Mouse (Mus musculus) testis, adult 2 months (tissue): ENCODE results near the gene Timm13. TPM values are rescaled to one million over a fixed set of nuclear protein-coding genes. Genes with fewer than 3 reads are reported as not detected.

Source experiments
- H3K27ac ChIP-seq: fragments of 200-500 bp; 2 replicates; pipeline ENCODE4 v1.5.1; 2012; ENCODE audit warnings: low read depth, low read length; ENCODE audit not compliant: control insufficient read depth, insufficient read depth
- H3K27me3 ChIP-seq: fragments of 200-500 bp; 2 replicates; pipeline ENCODE4 v1.6.1; 2012; ENCODE audit warnings: mild to moderate bottlenecking, low read length, moderate library complexity; ENCODE audit not compliant: control insufficient read depth, insufficient read depth
- H3K36me3 ChIP-seq: fragments of 200-500 bp; 2 replicates; pipeline ENCODE4 v1.6.1; 2012; ENCODE audit warnings: mild to moderate bottlenecking, low read length; ENCODE audit not compliant: control insufficient read depth, insufficient read depth
- H3K4me1 ChIP-seq: fragments of 200-500 bp; 2 replicates; pipeline ENCODE4 v1.6.1; 2012; ENCODE audit warnings: low read length; ENCODE audit not compliant: control insufficient read depth, insufficient read depth
- H3K4me3 ChIP-seq: fragments of 200-500 bp; 2 replicates; pipeline ENCODE4 v1.5.1; 2012; ENCODE audit warnings: low read depth, mild to moderate bottlenecking, low read length, moderate library complexity, mixed read lengths; ENCODE audit not compliant: control insufficient read depth
- CTCF ChIP-seq: fragments of 200-500 bp; IDR thresholded peaks from 2 replicates; pipeline ENCODE4 v1.5.1; 2012; ENCODE audit warnings: low read depth, mild to moderate bottlenecking, inconsistent platforms, low read length, moderate library complexity; ENCODE audit not compliant: control insufficient read depth, insufficient read depth, insufficient replicate concordance
- POLR2A ChIP-seq: fragments of 200-500 bp; IDR thresholded peaks from 2 replicates; pipeline ENCODE4 v1.6.1; 2012; ENCODE audit warnings: low read depth, mild to moderate bottlenecking, inconsistent platforms, low read length, moderate library complexity; ENCODE audit not compliant: control insufficient read depth
- polyA plus RNA-seq: library from polyadenylated mRNA; depleted of rRNA; stranded (reverse); fragments of >200 nt; gene quantifications from 2 replicates; pipeline ENCODE4 v1.2.3, GENCODE M21; 2012

Gene Timm13
- polyA plus RNA-seq, 1 experiment = 76.7 TPM

- TF ChIP-seq CTCF = no peak
- no peak for TF ChIP-seq POLR2A
- no peak overlapping the region for H3K4me3 ChIP-seq
- H3K36me3 ChIP-seq = no peaks in the 10 kb centered on the region
- peaks cover 44% of the 10 kb centered on the region for H3K4me1 ChIP-seq
- H3K27ac ChIP-seq = no peak overlapping the region
- no peaks in the 10 kb centered on the region for H3K27me3 ChIP-seq
Measured at GRCm38 (mm10) chr10:80932700-80933420, 32.1 kb upstream of the Timm13 start.

- H3K27ac ChIP-seq = no peak overlapping the region
- peak overlapping the region; percentile 61 for H3K4me3 ChIP-seq
- H3K36me3 ChIP-seq = no peaks in the 10 kb centered on the region
- TF ChIP-seq POLR2A (no peak), CTCF (no peak)
- no peaks in the 10 kb centered on the region for H3K27me3 ChIP-seq
- H3K4me1 ChIP-seq = peaks cover 41% of the 10 kb centered on the region
Measured at GRCm38 (mm10) chr10:80932206-80932605, 31.4 kb upstream of the Timm13 start.

DNA sequence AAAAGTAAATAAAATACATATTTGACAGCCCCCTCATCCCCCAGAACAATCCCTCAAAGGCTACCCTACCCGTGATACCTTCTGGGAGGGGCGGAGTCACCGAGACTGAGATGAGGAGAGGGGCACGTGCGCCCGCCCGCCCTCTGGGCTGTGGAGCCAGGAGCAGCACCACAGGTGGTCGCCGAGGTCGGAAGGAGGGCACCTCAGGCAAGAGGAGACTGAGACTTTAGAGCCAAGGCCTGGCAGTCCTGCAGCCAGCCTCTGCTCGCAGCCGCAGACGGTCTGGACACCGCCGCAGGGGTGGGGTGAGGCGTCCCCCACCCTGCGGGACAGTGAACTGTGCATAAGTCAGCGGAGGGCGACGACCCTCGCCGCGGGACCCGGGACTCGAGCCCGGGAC is 30.9 kb upstream of the Timm13 start:
- Histone ChIP-seq H3K27me3 (no peaks in the 10 kb centered on the region), H3K4me1 (peaks cover 41% of the 10 kb centered on the region), H3K4me3 (peak overlapping the region; percentile 61), H3K27ac (no peak overlapping the region), H3K36me3 (no peaks in the 10 kb centered on the region)
- no peak for TF ChIP-seq POLR2A
- TF ChIP-seq CTCF = no peak

DNA sequence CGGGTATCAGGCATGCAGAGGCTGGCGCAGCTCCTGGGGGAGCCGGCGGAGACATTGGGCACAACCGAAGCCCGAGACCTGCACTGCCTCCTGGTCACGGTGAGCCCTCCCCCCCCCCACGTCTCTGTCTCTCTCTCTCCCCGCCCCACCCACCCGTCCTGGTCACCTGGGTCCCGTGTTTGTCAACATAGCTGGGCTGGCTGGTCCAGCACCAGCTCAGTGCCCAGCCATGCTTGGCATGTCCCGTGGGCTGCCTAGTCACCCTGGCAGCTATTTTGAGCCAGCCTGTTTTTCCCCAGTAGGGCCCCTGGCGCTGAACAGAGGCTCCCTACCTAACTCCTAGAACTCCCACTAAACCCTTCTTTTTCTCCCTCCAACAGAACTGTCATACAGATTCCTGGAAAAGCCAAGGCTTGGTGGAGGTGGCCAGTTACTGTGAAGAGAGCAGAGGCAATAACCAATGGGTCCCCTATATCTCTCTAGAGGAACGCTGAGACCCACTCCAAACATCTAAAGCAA is 30.4 kb upstream of the Timm13 start:
- no peak overlapping the region for H3K27ac ChIP-seq
- H3K4me1 ChIP-seq = peaks cover 41% of the 10 kb centered on the region
- no peaks in the 10 kb centered on the region for H3K27me3 ChIP-seq
- H3K4me3 ChIP-seq = peak overlapping the region; percentile 89
- no peaks in the 10 kb centered on the region for H3K36me3 ChIP-seq
- TF ChIP-seq POLR2A (no peak), CTCF (no peak)

DNA sequence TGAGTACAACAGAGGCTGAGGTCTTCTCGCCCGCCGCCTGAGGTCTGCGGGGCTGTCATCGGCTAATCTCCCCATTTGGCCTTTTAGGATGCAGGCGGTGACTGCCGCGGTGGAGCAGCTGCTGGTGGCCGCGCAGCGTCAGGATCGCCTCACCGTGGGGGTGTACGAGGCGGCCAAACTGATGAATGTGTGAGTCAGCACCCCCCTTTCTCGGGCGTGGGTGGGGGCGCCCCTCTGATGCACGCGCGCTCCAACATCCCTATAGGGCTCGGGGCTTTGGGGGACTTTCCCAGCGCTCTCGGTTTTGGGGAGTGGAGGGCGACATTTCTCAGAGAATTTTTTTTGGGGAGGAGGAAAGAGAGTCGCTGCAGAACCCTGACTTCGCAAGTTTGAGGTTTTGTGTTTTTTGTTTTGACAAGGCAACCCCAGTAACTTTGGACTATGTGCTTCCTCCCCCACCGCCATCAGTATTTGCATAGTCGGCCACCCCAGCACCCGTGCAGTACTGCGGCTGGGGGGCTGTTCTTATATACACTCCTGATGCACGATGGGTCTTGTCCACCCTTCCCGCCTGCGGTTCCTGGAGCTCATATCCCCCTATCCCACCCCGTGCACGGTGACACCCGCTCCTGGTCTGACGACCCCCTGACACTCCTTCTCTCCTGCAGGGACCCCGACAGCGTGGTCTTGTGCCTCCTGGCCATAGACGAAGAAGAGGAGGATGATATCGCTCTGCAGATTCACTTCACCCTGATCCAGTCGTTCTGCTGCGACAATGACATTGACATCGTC is 29.8 kb upstream of the Timm13 start:
- Histone ChIP-seq H3K27me3 (no peaks in the 10 kb centered on the region), H3K27ac (peak overlapping the region; percentile 80), H3K4me1 (peaks cover 43% of the 10 kb centered on the region), H3K36me3 (no peaks in the 10 kb centered on the region), H3K4me3 (peak overlapping the region; percentile 89)
- TF ChIP-seq POLR2A = no peak
- TF ChIP-seq CTCF = no peak

DNA sequence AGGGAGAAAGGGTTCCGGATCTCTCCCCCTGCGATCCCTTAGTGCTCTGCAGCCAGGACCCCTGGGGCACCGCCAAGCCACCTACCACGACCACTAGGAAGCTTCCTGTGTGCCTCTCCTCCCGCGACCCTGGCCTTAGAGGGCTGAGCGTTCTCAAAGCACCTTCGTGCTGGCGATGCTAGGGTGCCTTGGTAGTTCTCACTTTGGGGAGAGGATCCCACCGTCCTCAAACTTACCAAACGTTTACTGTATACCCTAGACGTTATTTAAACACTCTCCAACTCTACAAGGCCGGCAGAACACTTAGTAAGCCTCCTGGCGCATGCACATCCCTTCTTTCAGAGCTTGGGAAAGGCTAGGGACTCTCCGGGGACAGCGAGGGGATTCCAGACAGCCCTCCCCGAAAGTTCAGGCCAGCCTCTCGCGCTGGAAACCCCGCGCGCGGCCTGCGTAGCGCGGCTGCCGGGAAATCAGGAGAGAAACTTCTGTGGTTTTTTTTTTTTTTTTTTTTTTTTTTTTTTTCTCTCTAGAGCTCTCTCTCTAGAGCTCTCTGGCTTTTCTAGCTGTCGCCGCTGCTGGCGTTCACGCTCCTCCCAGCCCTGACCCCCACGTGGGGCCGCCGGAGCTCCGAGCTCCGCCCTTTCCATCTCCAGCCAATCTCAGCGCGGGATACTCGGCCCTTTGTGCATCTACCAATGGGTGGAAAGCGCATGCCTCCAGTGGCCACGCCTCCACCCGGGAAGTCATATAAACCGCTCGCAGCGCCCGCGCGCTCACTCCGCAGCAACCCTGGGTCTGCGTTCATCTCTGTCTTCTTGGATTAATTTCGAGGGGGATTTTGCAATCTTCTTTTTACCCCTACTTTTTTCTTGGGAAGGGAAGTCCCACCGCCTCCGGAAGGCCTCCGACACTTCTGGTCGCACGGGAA is 28.8 kb upstream of the Timm13 start, which contains the start of gene Gadd45b:
Gadd45b (plus strand) TSS at position 775 of the 928 bp plus-strand sequence.
- Histone ChIP-seq H3K36me3 (no peaks in the 10 kb centered on the region), H3K27me3 (no peaks in the 10 kb centered on the region), H3K4me3 (peak within 1 kb of the TSS; percentile 89), H3K27ac (peak within 1 kb of the TSS; percentile 80), H3K4me1 (peaks cover 45% of the 10 kb centered on the region)
- no peak for TF ChIP-seq CTCF
- TF ChIP-seq POLR2A = peak; percentile 99
